Mouse (Mus musculus): ENCODE results near the gene Ccdc191. TPM values are rescaled to one million over a fixed set of nuclear protein-coding genes. Genes with fewer than 3 reads are reported as not detected.

The Ccdc191 gene
- polyA plus RNA-seq, 1 experiment from 2014 or later: 12.7 TPM

DNA sequence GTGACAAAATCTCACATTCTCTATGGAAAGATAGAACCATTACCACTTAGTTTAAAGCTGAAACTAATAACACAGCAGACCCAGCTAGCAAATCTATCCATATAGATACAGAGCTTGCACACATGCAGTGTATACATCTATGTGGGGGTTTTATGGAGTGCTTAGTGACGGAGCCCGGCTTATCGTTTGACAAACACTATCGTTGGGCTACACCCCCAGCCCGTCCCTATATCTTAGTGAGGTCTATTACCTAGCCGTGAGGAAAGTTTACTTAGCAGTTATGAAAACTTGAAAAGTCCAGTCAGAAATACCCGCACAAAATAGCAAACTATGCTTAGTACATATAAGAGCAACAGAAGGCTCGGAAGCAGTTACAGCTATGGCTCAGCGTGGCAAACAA is 82.1 kb downstream of the Ccdc191 start:
- no peaks in the 10 kb centered on the region for H3K27me3 ChIP-seq (ENCODE audit: insufficient read depth, poor library complexity, severe bottlenecking)
- 94% methylated on average over 9 of the region's 9 CpGs for WGBS

GRCm38 (mm10) chr16:43972391-43972790 is 82.8 kb downstream of the Ccdc191 start:
- H3K4me1 ChIP-seq (replicated peaks): no peaks in the 10 kb centered on the region; the same call in 1 of the 2 replicates
- H3K27ac ChIP-seq: no peak overlapping the region
- H3K36me3 ChIP-seq: 0 out of 2 replicates have a peak, but pooled peaks cover 4% of the 10 kb centered on the region
- H3K4me3 ChIP-seq: no peak overlapping the region
- WGBS: 91% methylated on average over 2 of the region's 2 CpGs
- H3K9me3 ChIP-seq: no peaks in the 10 kb centered on the region
- no peak for DNase-seq (ENCODE audit: low spot score)
- peaks cover 5% of the 10 kb centered on the region for H3K27me3 ChIP-seq (ENCODE audit: insufficient read depth, poor library complexity, severe bottlenecking)

More for the DNA sequence above, 82.1 kb downstream of the Ccdc191 start:
- no peaks in the 10 kb centered on the region; the same call in 1 of the 2 replicates for H3K4me1 ChIP-seq (replicated peaks)
- no peaks in the 10 kb centered on the region for H3K9me3 ChIP-seq
- H3K36me3 ChIP-seq: 0 out of 2 replicates have a peak, but pooled peaks cover 4% of the 10 kb centered on the region
- DNase-seq (ENCODE audit: low spot score): no peak
- H3K27ac ChIP-seq: no peak overlapping the region
- no peak overlapping the region for H3K4me3 ChIP-seq

DNA sequence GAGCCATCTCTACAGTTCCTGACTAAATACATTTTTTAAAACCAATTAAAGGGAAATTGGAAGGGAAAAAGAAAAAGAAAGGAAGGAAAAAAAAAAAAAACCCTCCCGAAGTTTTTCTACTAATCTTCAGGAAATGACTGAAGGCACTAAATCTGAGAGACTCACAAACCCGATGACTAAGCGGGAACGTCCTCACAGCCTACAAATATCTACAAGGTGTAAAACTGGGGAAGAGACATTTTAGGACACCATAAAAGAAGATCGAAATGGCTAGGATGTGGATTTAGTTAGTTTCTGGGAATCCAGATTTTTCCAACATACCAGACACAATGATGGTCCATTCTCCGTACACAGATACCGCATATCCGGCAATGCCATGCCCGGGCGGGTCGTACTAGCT is 83.5 kb downstream of the Ccdc191 start:
- H3K4me3 ChIP-seq: no peak overlapping the region
- H3K27me3 ChIP-seq (ENCODE audit: insufficient read depth, poor library complexity, severe bottlenecking): peaks cover 12% of the 10 kb centered on the region
- DNase-seq (ENCODE audit: low spot score): no peak
- H3K4me1 ChIP-seq (replicated peaks): no peaks in the 10 kb centered on the region; the same call in 1 of the 2 replicates
- no peak overlapping the region for H3K27ac ChIP-seq
- 95% methylated on average over 11 of the region's 11 CpGs for WGBS
- 0 out of 2 replicates have a peak, but pooled peaks cover 4% of the 10 kb centered on the region for H3K36me3 ChIP-seq
- no peaks in the 10 kb centered on the region for H3K9me3 ChIP-seq

- Histone ChIP-seq H3K36me3 (0 out of 2 replicates have a peak, but pooled peaks cover 3% of the 10 kb centered on the region), H3K9me3 (no peaks in the 10 kb centered on the region), H3K27me3 (ENCODE audit: insufficient read depth, poor library complexity, severe bottlenecking) (peaks cover 18% of the 10 kb centered on the region), H3K27ac (no peak overlapping the region), H3K4me3 (no peak overlapping the region), H3K4me1 (replicated peaks) (no peaks in the 10 kb centered on the region; the same call in 1 of the 2 replicates)
- DNase-seq (ENCODE audit: low spot score): no peak
- 76% methylated on average over 22 of the region's 22 CpGs for WGBS
Observed at GRCm38 (mm10) chr16:43973606-43974220, 84.1 kb downstream of the Ccdc191 start.

- DNase-seq (ENCODE audit: low spot score): no peak
- WGBS: 21% methylated on average over 7 of the region's 7 CpGs
- H3K4me3 ChIP-seq: peak overlapping the region; percentile 77
- H3K27ac ChIP-seq: 0 out of 2 replicates have a peak overlapping the region, but pooled peaks have one; percentile 73
- H3K9me3 ChIP-seq: no peaks in the 10 kb centered on the region
- H3K4me1 ChIP-seq (replicated peaks): peaks cover 15% of the 10 kb centered on the region
- H3K36me3 ChIP-seq: no peaks in the 10 kb centered on the region
- peaks cover 48% of the 10 kb centered on the region for H3K27me3 ChIP-seq (ENCODE audit: insufficient read depth, poor library complexity, severe bottlenecking)
Observed at GRCm38 (mm10) chr16:43979010-43979327, 89.4 kb downstream of the Ccdc191 start.

GRCm38 (mm10) chr16:43979328-43980109 is 89.9 kb downstream of the Ccdc191 start, which contains the start of gene Zdhhc23:
Zdhhc23 (minus strand) TSS chr16:43979791.
- Histone ChIP-seq H3K4me1 (replicated peaks) (peaks cover 15% of the 10 kb centered on the region), H3K9me3 (no peaks in the 10 kb centered on the region), H3K27me3 (ENCODE audit: insufficient read depth, poor library complexity, severe bottlenecking) (peaks cover 48% of the 10 kb centered on the region), H3K36me3 (no peaks in the 10 kb centered on the region), H3K27ac (peak within 1 kb of the TSS; percentile 73), H3K4me3 (peak within 1 kb of the TSS; percentile 77)
- DNase-seq (ENCODE audit: low spot score): peak; percentile 56
- WGBS: under 1% methylated on average over 103 of the region's 103 CpGs

GRCm38 (mm10) chr16:43980110-43980609 is 90.6 kb downstream of the Ccdc191 start:
- WGBS: 33% methylated on average over 9 of the region's 9 CpGs
- Histone ChIP-seq H3K27me3 (ENCODE audit: insufficient read depth, poor library complexity, severe bottlenecking) (peaks cover 48% of the 10 kb centered on the region), H3K9me3 (no peaks in the 10 kb centered on the region), H3K27ac (no peak overlapping the region; the same call in 1 of the 2 replicates), H3K4me3 (peak overlapping the region; percentile 77), H3K36me3 (no peaks in the 10 kb centered on the region), H3K4me1 (replicated peaks) (peaks cover 15% of the 10 kb centered on the region)
- no peak for DNase-seq (ENCODE audit: low spot score)

DNA sequence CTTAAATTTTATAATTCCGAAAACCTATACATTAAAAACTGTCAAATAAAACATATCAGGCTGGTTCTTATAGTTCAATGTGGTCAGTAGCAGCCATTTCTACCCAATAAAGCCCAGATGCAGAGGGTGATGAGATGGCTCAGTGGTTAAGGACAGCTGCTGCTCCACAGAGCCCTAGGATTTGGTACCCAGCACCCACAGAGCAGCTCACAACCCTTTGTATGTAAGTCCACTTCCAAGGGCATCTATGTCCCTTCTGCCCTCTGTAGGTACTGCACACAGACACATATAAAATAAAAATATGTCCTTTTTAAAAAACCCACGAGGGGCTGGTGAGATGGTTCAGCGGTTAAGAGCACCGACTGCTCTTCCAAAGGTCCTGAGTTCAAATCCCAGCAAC is 96.7 kb downstream of the Ccdc191 start:
- Histone ChIP-seq H3K36me3 (no peaks in the 10 kb centered on the region), H3K27me3 (ENCODE audit: insufficient read depth, poor library complexity, severe bottlenecking) (peaks cover 4% of the 10 kb centered on the region), H3K9me3 (no peaks in the 10 kb centered on the region), H3K4me1 (replicated peaks) (0 out of 2 replicates have a peak, but pooled peaks cover 3% of the 10 kb centered on the region), H3K27ac (no peak overlapping the region), H3K4me3 (no peak overlapping the region)
- WGBS: 93% methylated on average over 4 of the region's 4 CpGs
- DNase-seq (ENCODE audit: low spot score): no peak

GRCm38 (mm10) chr16:43994623-43995022 is 105.0 kb downstream of the Ccdc191 start:
- Histone ChIP-seq H3K9me3 (no peaks in the 10 kb centered on the region), H3K27ac (no peak overlapping the region), H3K4me3 (no peak overlapping the region), H3K4me1 (replicated peaks) (no peaks in the 10 kb centered on the region), H3K36me3 (no peaks in the 10 kb centered on the region), H3K27me3 (ENCODE audit: insufficient read depth, poor library complexity, severe bottlenecking) (no peaks in the 10 kb centered on the region)
- no peak for DNase-seq (ENCODE audit: low spot score)
- WGBS: 86% methylated on average over 3 of the region's 3 CpGs

DNA sequence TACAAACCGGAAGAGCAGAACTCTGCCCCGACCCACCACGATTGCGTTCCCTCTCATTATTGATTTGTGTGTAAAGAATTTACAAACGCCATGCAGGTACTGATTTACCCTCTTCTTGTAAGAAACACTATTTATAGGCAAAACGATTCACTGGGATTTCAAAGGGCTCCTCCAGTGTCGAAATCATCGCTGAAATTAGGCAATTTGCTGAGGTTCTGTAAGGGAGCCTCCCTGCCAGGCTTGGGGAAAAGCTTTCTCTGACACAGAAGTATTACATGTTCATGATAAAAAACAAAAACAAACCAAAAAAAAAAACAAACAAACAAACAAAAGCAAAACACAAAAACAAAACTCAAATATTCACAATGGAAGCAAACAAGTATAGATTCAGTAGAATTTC is 109.5 kb downstream of the Ccdc191 start:
- H3K27me3 ChIP-seq (ENCODE audit: insufficient read depth, poor library complexity, severe bottlenecking): no peaks in the 10 kb centered on the region
- H3K9me3 ChIP-seq: no peaks in the 10 kb centered on the region
- no peak for DNase-seq (ENCODE audit: low spot score)
- 84% methylated on average over 8 of the region's 8 CpGs for WGBS
- no peaks in the 10 kb centered on the region for H3K36me3 ChIP-seq
- H3K27ac ChIP-seq: no peak overlapping the region
- no peaks in the 10 kb centered on the region for H3K4me1 ChIP-seq (replicated peaks)
- H3K4me3 ChIP-seq: no peak overlapping the region

DNA sequence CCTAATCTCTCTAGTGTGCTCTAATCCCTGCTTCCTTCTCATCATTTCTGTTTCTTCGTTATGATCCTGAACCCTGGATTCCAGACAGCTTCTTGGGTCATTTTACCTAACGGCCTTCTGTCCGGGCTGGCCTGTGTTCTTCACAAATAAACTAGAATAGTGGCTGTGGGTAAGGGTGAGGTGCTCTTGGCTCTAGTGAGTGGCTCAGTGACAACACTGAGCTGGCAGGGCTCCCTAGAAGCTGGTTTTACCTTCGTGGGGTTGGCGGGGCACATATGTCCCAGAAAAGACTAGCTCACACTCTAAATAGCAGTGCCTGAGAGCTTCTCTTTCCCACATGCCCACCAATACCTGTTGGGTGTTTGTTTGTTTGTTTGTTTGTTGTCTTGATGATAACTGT is 109.9 kb downstream of the Ccdc191 start:
- Histone ChIP-seq H3K27me3 (ENCODE audit: insufficient read depth, poor library complexity, severe bottlenecking) (no peaks in the 10 kb centered on the region), H3K9me3 (no peaks in the 10 kb centered on the region), H3K4me1 (replicated peaks) (no peaks in the 10 kb centered on the region), H3K36me3 (no peaks in the 10 kb centered on the region), H3K27ac (no peak overlapping the region), H3K4me3 (no peak overlapping the region)
- WGBS: 86% methylated on average over 5 of the region's 5 CpGs
- no peak for DNase-seq (ENCODE audit: low spot score)

GRCm38 (mm10) chr16:44002086-44002485 is 112.5 kb downstream of the Ccdc191 start:
- H3K4me1 ChIP-seq (replicated peaks): no peaks in the 10 kb centered on the region
- H3K36me3 ChIP-seq: no peaks in the 10 kb centered on the region
- no peaks in the 10 kb centered on the region for H3K27me3 ChIP-seq (ENCODE audit: insufficient read depth, poor library complexity, severe bottlenecking)
- no peak overlapping the region for H3K27ac ChIP-seq
- WGBS: 66% methylated on average over 5 of the region's 5 CpGs
- H3K9me3 ChIP-seq: no peaks in the 10 kb centered on the region
- H3K4me3 ChIP-seq: no peak overlapping the region
- DNase-seq (ENCODE audit: low spot score): no peak

GRCm38 (mm10) chr16:44011010-44011409 is 121.4 kb downstream of the Ccdc191 start:
- Histone ChIP-seq H3K27ac (no peak overlapping the region), H3K4me1 (replicated peaks) (no peaks in the 10 kb centered on the region), H3K9me3 (no peaks in the 10 kb centered on the region), H3K27me3 (ENCODE audit: insufficient read depth, poor library complexity, severe bottlenecking) (no peaks in the 10 kb centered on the region), H3K4me3 (no peak overlapping the region), H3K36me3 (no peaks in the 10 kb centered on the region)
- DNase-seq (ENCODE audit: low spot score): no peak
- 74% methylated on average over 5 of the region's 5 CpGs for WGBS
